Mouse (Mus musculus) megakaryocyte, adult 5-6 weeks (primary cell): ENCODE data around the gene Sumf2. TPM values are rescaled to one million over a fixed set of nuclear protein-coding genes. Genes with fewer than 3 reads are reported as not detected.

Experiments used
- ATAC-seq: 2 replicates; pipeline ENCODE4 v1.8.0; 2016; ENCODE audit warnings: mild to moderate bottlenecking, inconsistent platforms; ENCODE audit not compliant: poor library complexity, severe bottlenecking
- total RNA-seq, 2 experiments: library from RNA; stranded (forward) in 1 of 2; stranded (reverse) in 1 of 2; fragments of 153-499, 151-499 nt in 1 of 2; fragments of 221-1000, 200-1000 nt in 1 of 2; gene quantifications; 2 replicates each; pipeline versions ENCODE4 v1.2.3 to v1.2.4; 2015 to 2017

The Sumf2 gene
- total RNA-seq, 2 experiments from 2014 or later = 3.7 to 13.5 TPM

DNA sequence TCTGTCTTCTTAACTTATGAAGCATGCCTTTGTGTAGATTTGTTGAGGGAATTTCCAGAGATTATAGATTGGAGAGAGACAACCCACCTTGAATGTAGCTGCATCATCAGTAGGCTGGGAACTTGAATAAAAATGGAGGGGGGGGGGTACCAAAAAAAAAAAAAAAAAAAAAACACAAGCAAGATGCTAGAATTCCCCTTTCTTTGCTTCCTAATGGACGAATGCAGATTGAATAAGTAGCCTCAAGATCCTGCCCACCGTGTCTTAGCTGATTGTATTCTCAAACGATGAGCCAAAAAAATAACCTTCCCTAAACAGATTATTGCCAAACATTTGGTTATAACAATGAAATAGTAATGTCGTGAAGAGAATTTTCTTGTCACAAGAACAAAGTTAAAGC lies 61.0 kb downstream of the Sumf2 start:
- no peak for ATAC-seq

- peak; percentile 98 for ATAC-seq
Measured at GRCm38 (mm10) chr5:129908242-129908965, 61.6 kb downstream of the Sumf2 start, which contains the start of gene Nupr1l. TSS of gene Nupr1l (plus strand) at chr5:129908540.

DNA sequence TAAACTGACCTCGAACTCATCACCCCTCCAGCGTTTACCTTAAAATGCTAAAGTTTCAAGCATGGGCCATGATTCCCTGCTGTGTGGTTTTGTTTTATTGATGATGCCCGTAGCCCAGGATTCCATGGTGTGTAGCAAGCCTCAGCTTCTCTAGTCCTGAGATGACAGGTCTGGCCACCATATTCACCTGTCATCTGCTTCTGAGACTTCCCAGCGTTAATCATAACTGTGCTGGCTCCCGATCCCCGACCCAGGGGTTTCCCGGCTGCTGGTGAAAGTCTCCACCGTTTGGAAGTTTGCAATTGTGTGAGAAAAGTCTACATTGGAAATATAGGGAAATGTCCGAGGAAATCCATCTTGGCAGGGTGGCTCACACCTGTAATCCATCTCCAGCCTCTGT lies 62.4 kb downstream of the Sumf2 start:
- no peak for ATAC-seq

DNA sequence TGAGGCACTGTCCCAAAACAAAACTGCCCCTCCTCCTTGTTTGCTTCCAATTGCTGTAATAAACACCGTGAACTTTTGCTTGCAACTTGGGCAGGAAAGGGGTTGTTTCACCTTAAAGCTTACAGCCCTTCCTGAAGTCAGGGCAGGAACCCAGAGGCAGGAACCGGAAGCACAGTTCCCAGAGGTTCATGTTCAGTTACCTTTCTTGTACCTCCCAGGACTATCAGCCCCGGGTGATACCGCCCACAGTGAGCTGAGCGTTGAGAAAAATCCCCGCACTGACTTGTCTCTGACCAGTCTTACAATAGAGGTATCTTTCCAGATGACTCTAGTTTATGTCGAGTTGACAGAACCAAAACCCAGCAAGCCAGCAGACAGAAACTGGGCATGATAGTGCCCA lies 62.8 kb downstream of the Sumf2 start:
- ATAC-seq = no peak

Other genes with a start within 250 kb of the Sumf2 start
- gene Zfp11, start 176.9 kb upstream of the Sumf2 start, total RNA-seq (2015) = 1.7 and 2.0 TPM in 2 replicates
- 1.5 and 1.6 TPM in 2 replicates for gene Zfp11, start 176.9 kb upstream of the Sumf2 start, total RNA-seq (2017)
- gene Sept14, start 138.5 kb upstream of the Sumf2 start, total RNA-seq (2015) = not detected in 2 replicates
- not detected in 2 replicates for gene Sept14, start 138.5 kb upstream of the Sumf2 start, total RNA-seq (2017)
- 106 and 130 TPM in 2 replicates for gene Mrps17, start 131.5 kb upstream of the Sumf2 start, total RNA-seq (2015)
- 52.3 and 78.1 TPM in 2 replicates for gene Mrps17, start 131.5 kb upstream of the Sumf2 start, total RNA-seq (2017)
- 26.3 and 29.6 TPM in 2 replicates for gene Nipsnap2, start 121.9 kb upstream of the Sumf2 start, total RNA-seq (2015)
- gene Nipsnap2, start 121.9 kb upstream of the Sumf2 start, total RNA-seq (2017) = 26.5 and 29.3 TPM in 2 replicates
- 8.8 and 11.1 TPM in 2 replicates for gene Psph, start 59.5 kb upstream of the Sumf2 start, total RNA-seq (2015)
- 9.8 and 10.3 TPM in 2 replicates for gene Psph, start 59.5 kb upstream of the Sumf2 start, total RNA-seq (2017)
- 261 and 270 TPM in 2 replicates for gene Chchd2, start 40.5 kb downstream of the Sumf2 start, total RNA-seq (2015)
- 123 and 132 TPM in 2 replicates for gene Chchd2, start 40.5 kb downstream of the Sumf2 start, total RNA-seq (2017)
- 0.07 TPM in 1 of 2 replicates, not detected in the other for gene Zbed5, start 48.7 kb downstream of the Sumf2 start, total RNA-seq (2015)
- not detected in 2 replicates for gene Zbed5, start 48.7 kb downstream of the Sumf2 start, total RNA-seq (2017)
- not detected in 2 replicates for gene Phkg1, start 51.6 kb downstream of the Sumf2 start, total RNA-seq (2015)
- gene Phkg1, start 51.6 kb downstream of the Sumf2 start, total RNA-seq (2017) = 0.41 TPM in 1 of 2 replicates, not detected in the other
- 0.71 and 2.9 TPM in 2 replicates for gene Nupr1l, start 61.6 kb downstream of the Sumf2 start, total RNA-seq (2015)
- 0.66 and 2.1 TPM in 2 replicates for gene Nupr1l, start 61.6 kb downstream of the Sumf2 start, total RNA-seq (2017)
- gene Vkorc1l1, start 95.0 kb downstream of the Sumf2 start, total RNA-seq (2015) = 34.7 and 39.4 TPM in 2 replicates
- 17.9 and 18.6 TPM in 2 replicates for gene Vkorc1l1, start 95.0 kb downstream of the Sumf2 start, total RNA-seq (2017)
- gene Gusb, start 156.1 kb downstream of the Sumf2 start, total RNA-seq (2015) = 101 and 111 TPM in 2 replicates
- gene Gusb, start 156.1 kb downstream of the Sumf2 start, total RNA-seq (2017) = 63.9 and 70.8 TPM in 2 replicates
- 20.2 and 29.5 TPM in 2 replicates for gene Asl, start 182.3 kb downstream of the Sumf2 start, total RNA-seq (2015)
- gene Asl, start 182.3 kb downstream of the Sumf2 start, total RNA-seq (2017) = 21.3 and 25.7 TPM in 2 replicates
- 49.4 and 54.0 TPM in 2 replicates for gene Crcp, start 182.3 kb downstream of the Sumf2 start, total RNA-seq (2015)
- gene Crcp, start 182.3 kb downstream of the Sumf2 start, total RNA-seq (2017) = 48.3 and 53.8 TPM in 2 replicates
- gene Tpst1, start 226.3 kb downstream of the Sumf2 start, total RNA-seq (2015) = 14.9 and 18.5 TPM in 2 replicates
- gene Tpst1, start 226.3 kb downstream of the Sumf2 start, total RNA-seq (2017) = 8.2 and 12.4 TPM in 2 replicates